Mouse (Mus musculus) embryonic fibroblast, embryonic 13.5 days (primary cell): ENCODE data around the gene Limk2. TPM values are rescaled to one million over a fixed set of nuclear protein-coding genes. Genes with fewer than 3 reads are reported as not detected.

ENCODE experiments used
- H3K27ac ChIP-seq: 2 replicates; pipeline ENCODE4 v1.5.1; 2012; ENCODE audit warnings: low read length, control low read depth, inconsistent platforms; ENCODE audit not compliant: insufficient read depth
- H3K4me1 ChIP-seq: 2 replicates; pipeline ENCODE4 v1.6.1; 2011; ENCODE audit warnings: low read length; ENCODE audit not compliant: control insufficient read depth, insufficient read depth
- H3K4me3 ChIP-seq: 2 replicates; pipeline ENCODE4 v1.5.1; 2011; ENCODE audit warnings: mild to moderate bottlenecking, control low read depth, low read length; ENCODE audit not compliant: insufficient read depth
- CTCF ChIP-seq: IDR thresholded peaks from 2 replicates; pipeline ENCODE4 v1.5.1; 2011; ENCODE audit warnings: mild to moderate bottlenecking, control low read depth, low read length, moderate library complexity, borderline replicate concordance; ENCODE audit not compliant: insufficient read depth
- POLR2A ChIP-seq: IDR thresholded peaks from 2 replicates; pipeline ENCODE4 v1.6.1; 2011; ENCODE audit warnings: low read depth, mild to moderate bottlenecking, control low read depth, low read length, moderate library complexity
- polyA plus RNA-seq: library from polyadenylated mRNA; stranded (reverse); fragments of >200 nt; gene quantifications from 2 replicates; pipeline ENCODE4 v1.2.4, GENCODE M21; 2011; ENCODE audit warnings: low read depth; ENCODE audit not compliant: missing spikeins, insufficient read length

The Limk2 gene
- polyA plus RNA-seq, 1 experiment: 58.3 TPM

- TF ChIP-seq POLR2A (no peak), CTCF (no peak)
- no peak overlapping the region for H3K27ac ChIP-seq
- H3K4me3 ChIP-seq: no peak overlapping the region
Observed at GRCm38 (mm10) chr11:3442677-3443076, 33.7 kb upstream of the Limk2 start.

GRCm38 (mm10) chr11:3441696-3442443 lies 32.9 kb upstream of the Limk2 start:
- no peak for TF ChIP-seq CTCF
- no peak for TF ChIP-seq POLR2A
- Histone ChIP-seq H3K4me1 (peaks cover 13% of the 10 kb centered on the region), H3K27ac (no peak overlapping the region), H3K4me3 (no peak overlapping the region)

More at GRCm38 (mm10) chr11:3442677-3443076, 33.7 kb upstream of the Limk2 start:
- H3K4me1 ChIP-seq: peaks cover 13% of the 10 kb centered on the region

GRCm38 (mm10) chr11:3437621-3438020 lies 28.6 kb upstream of the Limk2 start:
- Histone ChIP-seq H3K4me1 (peaks cover 4% of the 10 kb centered on the region; the same call in 1 of the 2 replicates), H3K4me3 (no peak overlapping the region), H3K27ac (no peak overlapping the region)
- no peak for TF ChIP-seq CTCF
- TF ChIP-seq POLR2A: no peak

- TF ChIP-seq POLR2A (no peak), CTCF (no peak)
- Histone ChIP-seq H3K4me3 (no peak overlapping the region), H3K27ac (no peak overlapping the region), H3K4me1 (0 out of 2 replicates have a peak, but pooled peaks cover 2% of the 10 kb centered on the region)
Observed at GRCm38 (mm10) chr11:3433809-3434208, 24.8 kb upstream of the Limk2 start.

- TF ChIP-seq CTCF: no peak
- TF ChIP-seq POLR2A: no peak
- no peak overlapping the region for H3K4me3 ChIP-seq
- no peak overlapping the region for H3K27ac ChIP-seq
- no peaks in the 10 kb centered on the region for H3K4me1 ChIP-seq
Observed at GRCm38 (mm10) chr11:3431976-3432603, 23.1 kb upstream of the Limk2 start.

GRCm38 (mm10) chr11:3431515-3431914 lies 22.5 kb upstream of the Limk2 start:
- Histone ChIP-seq H3K4me3 (no peak overlapping the region), H3K27ac (no peak overlapping the region), H3K4me1 (no peaks in the 10 kb centered on the region)
- TF ChIP-seq CTCF (no peak), POLR2A (no peak)

- H3K27ac ChIP-seq: no peak overlapping the region
- H3K4me1 ChIP-seq: no peaks in the 10 kb centered on the region
- TF ChIP-seq CTCF (no peak), POLR2A (no peak)
- H3K4me3 ChIP-seq: no peak overlapping the region
Observed at GRCm38 (mm10) chr11:3428632-3429031, 19.6 kb upstream of the Limk2 start.

- Histone ChIP-seq H3K4me1 (no peaks in the 10 kb centered on the region), H3K27ac (no peak overlapping the region; the same call in 1 of the 2 replicates), H3K4me3 (no peak overlapping the region)
- no peak for TF ChIP-seq POLR2A
- TF ChIP-seq CTCF: no peak
Observed at GRCm38 (mm10) chr11:3427697-3428230, 18.8 kb upstream of the Limk2 start.

GRCm38 (mm10) chr11:3422242-3422641 lies 13.3 kb upstream of the Limk2 start:
- H3K4me3 ChIP-seq: no peak overlapping the region
- H3K4me1 ChIP-seq: no peaks in the 10 kb centered on the region
- no peak overlapping the region for H3K27ac ChIP-seq
- no peak for TF ChIP-seq CTCF
- TF ChIP-seq POLR2A: no peak

- H3K4me1 ChIP-seq: no peaks in the 10 kb centered on the region
- no peak overlapping the region for H3K4me3 ChIP-seq
- TF ChIP-seq POLR2A (no peak), CTCF (no peak)
- H3K27ac ChIP-seq: no peak overlapping the region
Observed at GRCm38 (mm10) chr11:3418741-3419140, 9.8 kb upstream of the Limk2 start.

GRCm38 (mm10) chr11:3417795-3418194 lies 8.8 kb upstream of the Limk2 start:
- H3K4me3 ChIP-seq: no peak overlapping the region
- H3K4me1 ChIP-seq: no peaks in the 10 kb centered on the region
- TF ChIP-seq POLR2A: no peak
- no peak for TF ChIP-seq CTCF
- H3K27ac ChIP-seq: no peak overlapping the region
